Mouse (Mus musculus) layer of hippocampus, adult 18-20 months (tissue): ENCODE measurements around the gene Clmn. TPM values are rescaled to one million over a fixed set of nuclear protein-coding genes. Genes with fewer than 3 reads are reported as not detected.
"Not testable (repeated sequence)": the region's sequence is repeated elsewhere in the genome, so short reads cannot be mapped to it uniquely, and the experiment has no call there.

Experiments
- DNase-seq, 2 experiments: peaks; one replicate each; pipeline ENCODE4 v3.0.0; 2022; ENCODE audit warnings: low spot score in 2 of 2
- total RNA-seq, 2 experiments: library from RNA; stranded (reverse); gene quantifications; 2 replicates each; pipeline ENCODE4 v1.2.3; 2021

Clmn gene
- total RNA-seq, 2 experiments from 2014 or later: 106 to 115 TPM

GRCm38 (mm10) chr12:104841256-104841655 lies 23.6 kb downstream of the Clmn start:
- no peak for DNase-seq

GRCm38 (mm10) chr12:104838987-104839386 lies 25.9 kb downstream of the Clmn start:
- peak in 1 of 2 experiments; percentile 79 for DNase-seq

DNA sequence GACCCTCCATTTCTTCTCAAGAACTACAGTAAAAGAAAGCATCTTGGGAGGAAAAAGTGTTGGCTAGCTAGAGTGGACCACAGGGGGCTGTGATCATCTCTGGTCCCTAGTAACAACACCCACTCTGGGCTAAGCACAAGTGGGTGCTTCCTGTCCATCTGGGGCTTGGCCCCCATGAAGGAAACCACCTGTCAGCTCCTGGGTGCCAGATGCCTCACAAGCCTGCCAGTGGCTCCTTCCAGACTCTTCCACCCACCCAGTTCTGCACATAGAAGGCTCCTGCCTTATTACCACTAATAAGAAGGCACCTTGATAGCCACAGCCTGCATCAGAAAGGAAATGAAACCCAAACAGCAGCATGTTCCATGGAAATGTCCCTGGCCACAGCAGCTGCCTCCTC lies 26.4 kb downstream of the Clmn start:
- peak in 1 of 2 experiments; percentile 73 for DNase-seq

DNA sequence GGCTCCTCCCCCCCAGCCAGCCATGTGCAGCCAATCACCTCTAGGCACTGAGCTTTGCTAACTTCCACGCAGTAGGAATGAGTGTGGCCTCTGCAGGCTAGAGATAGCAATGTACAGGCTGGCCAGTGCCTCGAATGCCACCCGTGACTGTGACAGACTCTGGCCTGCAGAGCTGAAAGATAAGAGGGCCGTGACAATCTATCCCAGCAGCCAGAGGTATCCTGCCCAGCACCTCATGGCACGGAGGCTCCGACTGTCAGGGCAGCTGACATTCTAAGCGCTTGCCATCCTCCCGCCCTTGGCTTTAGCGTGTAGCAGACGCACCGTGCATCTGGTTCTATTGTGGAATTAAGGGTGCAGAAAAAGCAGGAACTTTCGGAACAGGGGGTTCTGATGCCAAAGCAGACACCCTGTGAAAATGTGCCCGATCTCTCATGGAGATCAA lies 26.9 kb downstream of the Clmn start:
- no peak for DNase-seq

GRCm38 (mm10) chr12:104837111-104837837 lies 27.6 kb downstream of the Clmn start:
- DNase-seq: peak; percentile 84 to 95

- no peak for DNase-seq
These were observed 28.6 kb downstream of the Clmn start for GRCm38 (mm10) chr12:104836230-104836629.

DNA sequence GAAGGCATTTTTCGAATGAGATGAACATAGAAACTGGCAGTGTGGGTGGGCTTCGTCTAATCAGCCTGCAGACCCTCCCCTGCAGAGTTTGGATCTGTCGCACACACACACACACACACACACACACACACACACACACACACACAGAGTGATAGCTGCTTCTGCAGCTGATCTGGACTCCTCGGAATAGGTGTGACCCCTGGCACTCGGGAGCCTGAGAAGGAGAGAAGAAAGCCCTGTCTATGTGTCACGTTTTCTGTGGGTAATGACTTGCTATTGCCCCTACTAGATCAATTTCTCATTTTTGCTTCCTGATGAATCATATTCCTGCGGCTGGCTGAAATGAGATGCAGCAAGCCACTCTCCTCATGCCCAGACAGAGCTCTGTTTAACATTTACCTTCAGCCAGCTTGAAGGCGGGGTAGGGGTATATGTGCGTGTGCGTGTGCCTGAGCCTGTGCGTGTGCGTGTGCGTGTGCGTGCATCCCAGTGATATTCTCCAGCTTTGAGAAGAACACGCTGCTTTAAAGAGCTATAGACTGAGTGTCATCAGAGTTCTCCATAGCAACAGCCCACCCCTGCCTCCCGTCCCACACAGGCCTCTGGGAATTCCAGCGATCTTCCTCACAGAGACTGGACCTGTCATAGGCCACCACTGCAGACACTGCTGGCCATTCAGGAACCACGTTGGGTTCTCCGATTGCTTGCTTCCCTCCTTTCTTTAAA lies 29.3 kb downstream of the Clmn start:
- DNase-seq: no peak

DNA sequence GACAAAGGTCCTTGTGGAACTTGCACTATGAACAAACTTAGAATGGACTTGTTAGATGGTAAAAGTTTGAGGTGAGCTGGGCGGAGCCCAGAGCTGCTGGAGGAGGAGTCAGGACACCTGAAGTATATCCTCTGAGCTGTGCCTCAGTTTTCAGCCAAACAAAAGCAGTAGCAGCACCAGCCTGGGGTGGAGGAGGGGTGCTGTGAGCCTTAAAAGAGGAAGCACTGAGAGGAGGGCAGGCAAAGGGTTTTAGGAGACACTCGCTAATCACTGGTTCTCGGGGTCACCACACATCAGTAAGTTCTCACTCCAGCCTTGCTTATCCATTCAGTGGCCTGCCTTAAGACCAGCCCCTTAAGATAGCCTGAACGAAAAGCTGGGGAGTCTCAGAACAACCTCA lies 30.1 kb downstream of the Clmn start:
- DNase-seq: no peak

DNA sequence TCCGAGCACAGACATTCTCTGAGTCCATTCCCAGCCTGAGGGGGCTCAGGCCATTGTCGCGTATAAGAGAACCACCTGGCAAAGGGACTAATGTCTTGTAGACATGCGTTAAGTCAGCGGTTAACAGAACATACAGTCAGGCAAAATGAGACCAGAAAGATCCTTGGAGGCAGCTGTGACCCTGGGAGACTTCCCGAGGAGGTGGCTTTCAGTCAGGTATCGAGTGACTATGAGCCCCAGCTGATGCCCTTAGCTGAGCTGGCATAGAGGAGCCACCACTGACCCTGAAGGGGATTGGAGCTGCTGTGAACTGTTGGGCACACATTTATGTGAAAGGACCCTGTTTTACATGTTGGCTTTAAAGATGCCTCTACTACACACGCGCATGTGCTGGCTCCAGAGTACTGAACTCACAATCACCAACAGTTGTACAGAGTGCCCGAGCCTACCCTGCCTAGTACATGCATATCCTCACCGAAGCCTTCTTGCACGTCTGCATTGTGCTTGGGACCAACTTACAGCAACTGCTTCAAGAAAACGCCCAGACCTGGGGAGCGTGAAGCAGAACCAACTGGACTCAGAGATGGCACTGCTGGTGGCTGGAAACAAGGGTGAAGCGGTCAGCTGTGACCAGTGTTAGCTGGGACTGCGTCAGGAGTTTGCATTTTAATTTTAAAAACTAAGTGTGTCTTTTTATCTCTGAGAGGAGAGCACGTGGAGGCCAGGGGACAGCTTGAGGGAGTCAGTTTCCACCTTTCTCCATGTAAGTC lies 34.0 kb downstream of the Clmn start:
- DNase-seq: no peak

GRCm38 (mm10) chr12:104830283-104830639 lies 34.6 kb downstream of the Clmn start:
- DNase-seq: no peak

DNA sequence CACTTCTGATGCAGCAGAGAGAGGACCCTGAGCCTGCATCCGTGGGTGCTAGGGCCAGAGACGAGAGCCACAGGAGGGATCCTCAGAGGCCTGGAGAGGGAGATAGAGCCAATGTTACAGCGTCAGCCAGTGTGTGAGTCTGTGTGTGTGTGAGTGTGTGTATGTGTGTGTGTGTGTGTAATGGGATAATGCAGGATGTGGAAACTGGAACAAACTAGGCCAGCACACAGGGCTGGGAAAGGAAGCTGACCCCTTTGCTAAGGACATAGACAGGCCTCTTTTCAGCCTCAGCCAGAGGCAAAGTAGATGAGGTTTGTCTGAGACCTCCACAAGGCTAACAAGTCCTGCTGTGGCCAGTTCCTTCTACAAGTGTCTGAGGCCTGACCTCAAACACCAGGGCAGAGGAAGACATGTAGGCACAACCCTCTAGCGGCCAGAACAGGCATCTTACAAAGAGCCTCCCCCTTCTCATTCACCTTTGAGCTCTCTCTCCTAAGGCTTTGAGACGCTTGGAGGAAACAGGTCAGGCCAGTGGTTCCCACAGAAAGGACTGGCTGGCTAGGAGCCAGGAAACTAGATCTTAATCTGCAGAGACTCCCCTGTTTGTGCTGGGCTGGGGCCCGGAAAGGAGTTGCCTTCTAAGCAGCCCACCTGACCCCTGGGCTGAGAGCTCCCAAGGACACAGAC lies 35.1 kb downstream of the Clmn start:
- DNase-seq: no peak

DNA sequence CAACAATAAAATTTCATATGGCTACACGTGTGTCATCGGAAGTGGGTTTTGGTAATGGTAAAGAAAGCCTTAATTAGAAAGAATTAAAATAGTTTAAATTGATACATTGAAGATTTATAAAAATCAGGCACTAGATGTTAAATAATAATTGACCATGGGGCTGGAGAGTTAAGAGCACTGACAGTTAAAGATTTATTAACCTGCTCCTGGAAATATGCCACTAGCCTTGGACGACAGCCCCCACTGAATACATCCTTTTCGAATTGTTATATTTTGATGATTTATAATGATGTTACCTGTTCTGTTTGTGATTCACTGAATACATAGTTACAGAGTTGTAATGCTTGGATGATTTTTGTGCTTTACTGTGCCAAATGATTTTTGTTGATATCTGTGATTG lies 35.9 kb downstream of the Clmn start:
- not testable (repeated sequence) for DNase-seq

DNA sequence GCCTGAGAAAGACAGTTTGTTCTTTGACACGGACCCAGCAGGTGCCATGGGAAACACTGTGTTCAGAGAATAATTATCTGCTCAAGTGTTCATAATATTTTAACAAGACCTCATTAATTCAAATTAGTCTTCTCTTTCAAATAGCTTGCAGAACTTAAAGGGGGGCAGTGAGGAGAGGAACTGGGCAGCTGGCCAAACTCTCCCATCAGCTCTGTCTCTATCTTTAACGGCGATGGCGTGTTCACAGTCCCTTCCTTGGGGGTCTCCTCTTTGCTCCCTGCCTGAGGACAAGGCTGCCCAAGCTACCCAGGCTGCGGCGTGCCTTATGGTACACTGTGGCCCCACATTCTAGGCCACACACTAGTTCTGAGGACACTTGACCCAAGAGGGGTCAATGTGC lies 37.2 kb downstream of the Clmn start:
- DNase-seq: no peak

DNA sequence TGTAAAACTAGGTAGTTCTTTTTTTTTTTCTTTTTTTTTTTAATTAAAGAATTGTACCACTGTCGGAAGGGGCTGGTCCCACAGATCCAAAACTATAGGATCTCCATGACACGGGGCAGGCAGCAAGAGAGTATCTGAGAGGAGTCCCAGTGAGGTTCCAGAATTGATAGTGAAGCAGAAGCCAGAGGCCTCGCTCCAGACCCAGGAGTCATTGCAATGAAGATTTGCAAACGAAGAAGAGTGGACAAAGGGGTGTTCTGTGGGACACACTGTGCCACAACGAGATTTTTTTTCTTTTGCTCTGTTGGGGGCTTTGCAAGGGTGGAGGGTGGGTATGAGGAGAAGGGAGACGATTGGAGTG lies 40.0 kb downstream of the Clmn start:
- no peak for DNase-seq

- peak in 1 of 2 experiments; percentile 57 for DNase-seq
These were observed 40.5 kb downstream of the Clmn start for GRCm38 (mm10) chr12:104824244-104824906.

- DNase-seq: no peak
These were observed 41.2 kb downstream of the Clmn start for GRCm38 (mm10) chr12:104823722-104824121.

- DNase-seq: no peak
These were observed 41.9 kb downstream of the Clmn start for GRCm38 (mm10) chr12:104822838-104823599.

DNA sequence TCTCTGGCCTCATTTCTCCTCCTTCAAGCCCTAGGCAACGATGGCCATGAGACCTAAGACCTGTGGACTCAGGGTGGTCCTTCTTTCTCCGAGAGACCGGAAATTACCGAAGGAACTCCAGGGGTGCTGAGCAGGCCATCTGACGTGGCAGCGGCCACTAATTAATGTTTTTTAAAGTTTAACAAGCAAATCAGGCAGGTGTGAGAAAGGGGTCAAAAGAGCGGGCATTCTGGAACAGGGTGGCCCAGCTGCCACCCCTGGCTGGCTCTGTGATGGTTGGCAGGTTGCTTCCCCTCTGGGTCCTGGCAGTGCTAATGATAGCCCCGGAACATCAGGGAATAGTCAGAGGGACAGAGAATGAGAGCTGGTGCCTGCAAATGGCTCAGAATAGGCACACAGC lies 42.7 kb downstream of the Clmn start:
- DNase-seq: no peak

- DNase-seq: no peak
These were observed 44.8 kb downstream of the Clmn start for GRCm38 (mm10) chr12:104820061-104820460.

DNA sequence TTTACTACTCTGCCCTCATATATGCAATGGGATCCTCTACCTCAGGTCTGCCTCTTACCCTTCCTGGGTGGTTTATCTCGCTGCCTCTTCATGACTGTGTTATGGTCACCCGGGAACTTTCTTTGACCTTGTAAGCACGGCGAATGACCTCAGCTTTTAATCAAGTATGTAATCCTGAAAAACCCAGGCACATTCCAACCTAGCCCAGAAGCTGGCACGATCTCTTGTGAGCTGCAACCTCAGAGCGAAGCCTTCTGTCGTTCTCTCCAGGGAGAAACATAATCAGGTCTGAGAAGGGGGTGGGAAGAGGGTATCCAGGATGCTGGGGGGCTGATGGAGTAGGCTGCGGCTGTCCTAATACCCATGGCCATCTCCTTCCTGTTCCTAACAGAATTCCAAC lies 45.8 kb downstream of the Clmn start:
- no peak for DNase-seq
